Mouse (Mus musculus) liver (tissue): ENCODE measurements around the gene Vipr1.

ENCODE experiments used
- DNase-seq: peaks from one replicate; pipeline ENCODE4 v3.0.0-alpha.2; 2020; ENCODE audit warnings: mixed read lengths

The Vipr1 gene

GRCm38 (mm10) chr9:121635835-121636576, 6.5 kb upstream of the Vipr1 start:
- no peak for DNase-seq

GRCm38 (mm10) chr9:121639790-121640189, 2.7 kb upstream of the Vipr1 start:
- DNase-seq: no peak

- DNase-seq: no peak
Measured at GRCm38 (mm10) chr9:121641235-121641915, 1.1 kb upstream of the Vipr1 start.

- DNase-seq: peak; percentile 71
Measured at GRCm38 (mm10) chr9:121642001-121642400, 515 bp upstream of the Vipr1 start, which contains the start of gene Lyzl4. Gene Lyzl4, minus strand, starts transcription at chr9:121642096.

GRCm38 (mm10) chr9:121644855-121645254, 2.3 kb downstream of the Vipr1 start:
- no peak for DNase-seq

- no peak for DNase-seq
Measured at GRCm38 (mm10) chr9:121647026-121647425, 4.5 kb downstream of the Vipr1 start.

- DNase-seq: no peak
Measured at GRCm38 (mm10) chr9:121653668-121654067, 11.2 kb downstream of the Vipr1 start.

- no peak for DNase-seq
Measured at GRCm38 (mm10) chr9:121656322-121656721, 13.8 kb downstream of the Vipr1 start.

- DNase-seq: no peak
Measured at GRCm38 (mm10) chr9:121657143-121657542, 14.6 kb downstream of the Vipr1 start.

- DNase-seq: no peak
Measured at GRCm38 (mm10) chr9:121658248-121658647, 15.7 kb downstream of the Vipr1 start.

- no peak for DNase-seq
Measured at GRCm38 (mm10) chr9:121659791-121660190, 17.3 kb downstream of the Vipr1 start.

GRCm38 (mm10) chr9:121663467-121663866, 21.0 kb downstream of the Vipr1 start:
- no peak for DNase-seq

- no peak for DNase-seq
Measured at GRCm38 (mm10) chr9:121664104-121664503, 21.6 kb downstream of the Vipr1 start.

- DNase-seq: no peak
Measured at GRCm38 (mm10) chr9:121666957-121667630, 24.6 kb downstream of the Vipr1 start.

- no peak for DNase-seq
Measured at GRCm38 (mm10) chr9:121667822-121668221, 25.3 kb downstream of the Vipr1 start.

GRCm38 (mm10) chr9:121669348-121669791, 26.9 kb downstream of the Vipr1 start:
- peak; percentile 58 for DNase-seq

GRCm38 (mm10) chr9:121671300-121671699, 28.8 kb downstream of the Vipr1 start:
- DNase-seq: peak; percentile 41

- peak; percentile 44 for DNase-seq
Measured at GRCm38 (mm10) chr9:121672311-121672710, 29.8 kb downstream of the Vipr1 start.

GRCm38 (mm10) chr9:121673716-121674115, 31.2 kb downstream of the Vipr1 start:
- DNase-seq: no peak

- DNase-seq: no peak
Measured at GRCm38 (mm10) chr9:121675011-121675410, 32.5 kb downstream of the Vipr1 start.

GRCm38 (mm10) chr9:121675556-121675955, 33.0 kb downstream of the Vipr1 start:
- no peak for DNase-seq

GRCm38 (mm10) chr9:121677069-121677468, 34.6 kb downstream of the Vipr1 start:
- no peak for DNase-seq

- no peak for DNase-seq
Measured at GRCm38 (mm10) chr9:121677476-121677875, 35.0 kb downstream of the Vipr1 start.

- DNase-seq: peak; percentile 39
Measured at GRCm38 (mm10) chr9:121679549-121679948, 37.0 kb downstream of the Vipr1 start.
